Mouse (Mus musculus): ENCODE data around the gene Gm30083.

Gm30083 gene

GRCm38 (mm10) chr14:33959341-33959740 is 55.6 kb downstream of the Gm30083 start:
- no peak for DNase-seq (ENCODE audit: low read depth, low spot score)

GRCm38 (mm10) chr14:33958841-33959240 is 56.1 kb downstream of the Gm30083 start:
- DNase-seq (ENCODE audit: low read depth, low spot score): no peak

GRCm38 (mm10) chr14:33958186-33958585 is 56.8 kb downstream of the Gm30083 start:
- DNase-seq (ENCODE audit: low read depth, low spot score): peak; percentile 19

- no peak for DNase-seq (ENCODE audit: low read depth, low spot score)
Measured at GRCm38 (mm10) chr14:33956055-33956454, 58.9 kb downstream of the Gm30083 start.

- no peak for DNase-seq (ENCODE audit: low read depth, low spot score)
Measured at GRCm38 (mm10) chr14:33953761-33954160, 61.2 kb downstream of the Gm30083 start, which contains the start of gene Rbp3. Rbp3 (plus strand) TSS chr14:33954003.

- no peak for DNase-seq (ENCODE audit: low read depth, low spot score)
Measured at GRCm38 (mm10) chr14:33952233-33952981, 62.6 kb downstream of the Gm30083 start.

GRCm38 (mm10) chr14:33946125-33946524 is 68.9 kb downstream of the Gm30083 start:
- no peak for DNase-seq (ENCODE audit: low read depth, low spot score)

- DNase-seq (ENCODE audit: low read depth, low spot score): no peak
Measured at GRCm38 (mm10) chr14:33942222-33942621, 72.8 kb downstream of the Gm30083 start.

- no peak for DNase-seq (ENCODE audit: low read depth, low spot score)
Measured at GRCm38 (mm10) chr14:33940739-33941138, 74.2 kb downstream of the Gm30083 start, which contains the start of gene Gdf2. Gdf2 (plus strand) TSS chr14:33941039.

- DNase-seq (ENCODE audit: low read depth, low spot score): peak; percentile 17
Measured at GRCm38 (mm10) chr14:33939117-33939516, 75.9 kb downstream of the Gm30083 start.

Measured in telencephalon, adult 2 months (tissue).